Mouse (Mus musculus): ENCODE results near the gene Ccnd3.

DNA sequence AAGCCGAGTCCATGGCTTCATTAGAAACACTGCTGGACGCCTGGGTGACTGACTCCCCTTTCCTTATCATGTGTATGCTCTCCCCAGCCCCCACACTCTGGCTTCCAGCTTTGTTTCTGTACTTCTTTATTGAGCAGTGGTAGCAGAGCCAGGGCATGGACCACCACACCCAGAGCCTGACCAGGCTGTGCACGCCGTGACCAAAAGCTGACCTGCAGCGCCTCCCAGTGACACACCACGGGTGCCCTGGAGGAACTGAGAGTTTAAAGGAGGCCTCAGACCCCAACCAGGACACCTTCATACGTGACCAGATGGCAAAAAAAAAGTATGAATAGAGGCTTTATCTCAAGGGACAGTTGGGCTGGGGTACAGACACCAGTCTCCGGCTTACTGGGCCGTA lies 14.1 kb upstream of the Ccnd3 start:
- TF ChIP-seq GATA1 (IDR thresholded peaks at IDR 0.05; ENCODE audit: low read length) (no peak), TAL1 (IDR thresholded peaks at IDR 0.05; ENCODE audit: low read length) (no peak)
